Mouse (Mus musculus) bone marrow, adult 2 months (tissue): ENCODE results near the gene Lif.

Source experiments
- CTCF ChIP-seq: fragments of 200-500 bp; IDR thresholded peaks from 2 replicates; pipeline ENCODE4 v1.5.1; 2011; ENCODE audit warnings: low read length, control low read depth; ENCODE audit not compliant: control insufficient read depth, insufficient read depth
- POLR2A ChIP-seq: fragments of 200-500 bp; IDR thresholded peaks from 2 replicates; pipeline ENCODE4 v1.6.1; 2011; ENCODE audit warnings: low read depth, mild to moderate bottlenecking, control low read depth, low read length, borderline replicate concordance; ENCODE audit not compliant: control insufficient read depth

DNA sequence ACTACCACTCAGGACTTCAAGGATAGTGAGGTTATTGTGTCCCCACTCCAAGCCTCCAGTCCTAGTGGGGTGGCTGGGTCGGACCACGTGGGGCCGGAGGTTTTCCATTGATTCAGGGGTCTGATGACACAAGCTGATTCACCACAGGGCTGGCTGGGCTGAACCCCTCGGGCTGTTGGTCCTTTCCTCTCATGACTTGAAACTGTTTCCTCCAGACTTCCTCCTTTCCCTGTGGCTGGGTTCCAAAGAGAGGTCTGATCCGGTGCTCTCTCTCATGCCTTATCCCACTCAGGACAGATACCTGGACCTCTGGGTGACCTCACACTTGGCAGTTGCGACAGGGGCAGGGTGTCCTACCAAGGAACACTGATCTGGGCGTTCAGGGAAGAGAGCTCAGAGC, 17.2 kb upstream of the Lif start:
- no peak for TF ChIP-seq CTCF
- TF ChIP-seq POLR2A: no peak
